Mouse (Mus musculus): Measurements from ENCODE around the gene Nip7.

Nip7 gene

DNA sequence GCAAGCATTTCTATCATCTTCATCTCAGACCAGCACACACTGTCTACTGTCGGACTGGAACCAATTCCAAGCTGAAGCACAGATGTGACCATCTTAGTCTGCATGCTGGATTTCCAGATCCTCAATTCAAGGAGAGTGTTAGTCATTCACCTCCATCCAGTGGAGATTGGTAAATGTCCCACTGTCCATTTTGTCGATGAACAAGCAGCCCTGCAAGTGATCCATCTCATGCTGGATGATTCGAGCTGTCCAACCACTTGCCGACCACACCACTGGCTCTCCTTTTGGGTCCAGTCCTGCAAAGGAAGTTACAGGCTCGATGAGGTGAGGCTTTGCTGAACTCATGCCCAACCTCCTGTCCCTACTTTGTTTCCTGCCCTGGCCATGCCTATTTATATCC lies 9.7 kb upstream of the Nip7 start:
- no peak for DNase-seq (ENCODE audit: low read depth, low spot score)
- Histone ChIP-seq H3K27me3 (ENCODE audit: control insufficient read depth, insufficient read depth, low read length, poor library complexity, severe bottlenecking) (no peaks in the 10 kb centered on the region), H3K36me3 (ENCODE audit: control insufficient read depth, insufficient read depth, low read length, poor library complexity, severe bottlenecking) (peaks cover 14% of the 10 kb centered on the region)

DNA sequence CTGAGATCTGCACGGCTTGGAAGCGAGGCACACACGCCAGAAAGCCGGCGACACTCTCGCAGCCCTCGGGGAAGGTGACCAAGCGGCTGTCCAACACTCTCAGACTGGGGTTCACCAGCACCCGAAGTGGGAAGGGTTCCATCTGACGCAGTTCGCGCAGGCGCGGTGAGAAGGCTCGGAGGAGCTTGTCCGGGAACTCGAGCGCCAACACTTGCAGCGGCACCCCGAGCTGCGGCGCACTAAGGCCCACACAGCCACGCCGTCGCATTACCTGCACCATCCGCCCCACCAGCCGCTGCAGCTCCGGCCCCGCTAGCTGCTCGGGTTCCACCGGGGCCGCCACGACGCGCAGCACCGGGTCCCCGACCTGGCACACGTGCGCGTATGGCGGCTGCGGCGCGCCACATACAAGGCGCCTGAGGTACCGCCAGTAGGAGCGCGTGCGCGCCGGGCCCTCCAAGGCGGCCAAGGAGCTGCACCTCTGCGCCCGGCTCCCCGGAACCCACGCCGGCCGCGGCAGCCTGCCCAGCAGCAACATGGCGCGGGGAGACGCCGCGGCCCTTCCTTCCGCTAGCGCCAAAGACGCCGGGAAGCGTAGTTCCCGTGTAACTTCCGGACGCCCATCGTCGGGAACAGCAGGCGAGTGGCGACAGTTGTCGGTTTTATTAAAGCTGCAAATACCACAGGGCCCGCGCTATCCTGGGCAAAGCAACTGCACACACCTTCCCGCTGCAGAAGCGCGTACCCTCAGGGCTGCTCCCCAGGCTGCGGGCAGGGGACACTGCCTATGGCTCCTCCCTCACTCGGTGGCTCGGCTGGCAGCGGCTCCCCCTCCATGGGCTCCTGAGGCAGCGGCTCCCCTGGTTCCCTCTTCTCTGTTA lies 8.4 kb upstream of the Nip7 start, which contains the start of gene Pdf:
Gene Pdf, minus strand, starts transcription at position 554 of the 881 bp plus-strand sequence.
- no peaks in the 10 kb centered on the region for H3K27me3 ChIP-seq (ENCODE audit: control insufficient read depth, insufficient read depth, low read length, poor library complexity, severe bottlenecking)
- peaks cover 18% of the 10 kb centered on the region for H3K36me3 ChIP-seq (ENCODE audit: control insufficient read depth, insufficient read depth, low read length, poor library complexity, severe bottlenecking)
- peak; percentile 79 for DNase-seq (ENCODE audit: low read depth, low spot score)

DNA sequence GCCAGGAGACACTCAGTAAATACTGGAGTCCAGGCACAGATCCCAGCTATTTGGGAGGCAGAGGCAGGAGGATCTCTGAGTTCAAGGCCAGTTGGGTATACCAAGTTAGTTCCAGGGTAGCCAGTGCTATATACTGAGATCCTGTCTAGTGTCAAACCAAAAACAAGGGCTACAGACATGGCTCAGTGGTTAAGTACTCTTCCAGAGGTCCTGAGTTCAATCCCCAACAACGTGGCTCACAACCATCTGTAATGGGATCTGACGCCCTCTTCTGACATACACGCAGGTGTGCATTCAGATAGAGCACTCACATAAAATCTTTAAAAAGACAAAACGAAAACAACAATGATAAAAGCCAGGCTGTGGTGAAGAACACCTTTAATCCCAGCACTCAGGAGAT lies 7.2 kb upstream of the Nip7 start:
- no peak for DNase-seq (ENCODE audit: low read depth, low spot score)
- no peaks in the 10 kb centered on the region for H3K27me3 ChIP-seq (ENCODE audit: control insufficient read depth, insufficient read depth, low read length, poor library complexity, severe bottlenecking)

DNA sequence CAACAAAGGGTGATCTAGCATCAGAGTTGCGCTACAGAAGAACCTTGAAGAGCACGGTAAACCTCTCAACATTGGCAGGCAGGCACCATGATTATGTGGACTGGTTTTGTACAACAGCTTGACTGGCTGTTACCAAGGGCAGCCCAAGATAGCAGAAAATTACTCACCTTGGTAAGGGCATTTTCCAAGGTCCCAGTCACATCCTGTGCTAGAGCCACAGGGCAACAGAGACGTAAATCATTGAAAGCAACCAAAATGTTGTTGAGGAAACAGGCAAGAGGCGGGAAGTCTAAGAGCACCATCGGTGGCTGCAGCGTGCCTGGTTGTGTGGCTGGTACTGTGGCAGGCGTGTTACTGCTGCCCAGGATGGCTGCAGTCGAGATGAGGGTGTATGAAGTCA lies 4.6 kb upstream of the Nip7 start:
- no peaks in the 10 kb centered on the region for H3K27me3 ChIP-seq (ENCODE audit: control insufficient read depth, insufficient read depth, low read length, poor library complexity, severe bottlenecking)
- peaks cover 7% of the 10 kb centered on the region for H3K36me3 ChIP-seq (ENCODE audit: control insufficient read depth, insufficient read depth, low read length, poor library complexity, severe bottlenecking)
- DNase-seq (ENCODE audit: low read depth, low spot score) = no peak

More for the DNA sequence above, 7.2 kb upstream of the Nip7 start:
- H3K36me3 ChIP-seq (ENCODE audit: control insufficient read depth, insufficient read depth, low read length, poor library complexity, severe bottlenecking) = peaks cover 16% of the 10 kb centered on the region

DNA sequence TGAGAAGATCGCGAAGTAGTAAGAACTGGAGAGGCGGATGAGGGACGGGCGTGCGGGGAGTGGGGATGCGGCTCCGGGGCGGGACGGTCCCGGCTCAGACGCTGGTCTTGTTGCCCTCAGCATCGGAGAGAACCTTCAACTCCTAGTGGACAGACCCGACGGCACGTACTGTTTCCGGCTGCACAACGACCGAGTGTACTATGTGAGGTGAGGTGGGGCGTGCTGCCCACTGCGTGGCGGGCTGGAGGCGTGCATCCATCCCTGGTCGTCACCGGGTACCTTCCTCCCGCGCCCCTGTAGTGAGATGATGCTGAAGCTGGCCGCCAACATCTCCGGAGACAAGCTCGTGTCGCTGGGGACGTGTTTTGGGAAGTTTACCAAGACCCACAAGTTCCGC lies 294 bp downstream of the Nip7 start:
- Histone ChIP-seq H3K27me3 (ENCODE audit: control insufficient read depth, insufficient read depth, low read length, poor library complexity, severe bottlenecking) (no peaks in the 10 kb centered on the region), H3K36me3 (ENCODE audit: control insufficient read depth, insufficient read depth, low read length, poor library complexity, severe bottlenecking) (peaks cover 4% of the 10 kb centered on the region)
- DNase-seq (ENCODE audit: low read depth, low spot score) = no peak

DNA sequence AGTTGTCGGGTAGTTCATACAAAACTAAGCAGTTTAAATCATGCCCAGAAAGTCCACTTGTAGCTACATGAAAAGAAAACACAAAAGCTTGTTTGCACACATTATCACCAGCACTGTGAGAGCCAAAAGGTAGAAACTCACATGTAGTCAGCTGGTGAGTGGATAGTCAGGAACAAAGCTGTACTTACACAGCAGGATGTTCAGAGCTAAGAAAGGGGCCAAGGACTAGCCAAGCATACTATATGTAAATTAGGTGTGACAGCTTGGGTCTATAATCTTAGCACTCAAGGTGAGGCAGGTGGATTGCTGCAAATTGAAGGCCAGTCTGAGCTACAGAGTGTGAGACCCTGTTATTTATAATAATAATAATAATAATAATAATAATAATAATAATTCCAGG lies 5.9 kb downstream of the Nip7 start:
- DNase-seq (ENCODE audit: low read depth, low spot score) = peak; percentile 62
- no peaks in the 10 kb centered on the region for H3K27me3 ChIP-seq (ENCODE audit: control insufficient read depth, insufficient read depth, low read length, poor library complexity, severe bottlenecking)
- H3K36me3 ChIP-seq (ENCODE audit: control insufficient read depth, insufficient read depth, low read length, poor library complexity, severe bottlenecking) = no peaks in the 10 kb centered on the region

DNA sequence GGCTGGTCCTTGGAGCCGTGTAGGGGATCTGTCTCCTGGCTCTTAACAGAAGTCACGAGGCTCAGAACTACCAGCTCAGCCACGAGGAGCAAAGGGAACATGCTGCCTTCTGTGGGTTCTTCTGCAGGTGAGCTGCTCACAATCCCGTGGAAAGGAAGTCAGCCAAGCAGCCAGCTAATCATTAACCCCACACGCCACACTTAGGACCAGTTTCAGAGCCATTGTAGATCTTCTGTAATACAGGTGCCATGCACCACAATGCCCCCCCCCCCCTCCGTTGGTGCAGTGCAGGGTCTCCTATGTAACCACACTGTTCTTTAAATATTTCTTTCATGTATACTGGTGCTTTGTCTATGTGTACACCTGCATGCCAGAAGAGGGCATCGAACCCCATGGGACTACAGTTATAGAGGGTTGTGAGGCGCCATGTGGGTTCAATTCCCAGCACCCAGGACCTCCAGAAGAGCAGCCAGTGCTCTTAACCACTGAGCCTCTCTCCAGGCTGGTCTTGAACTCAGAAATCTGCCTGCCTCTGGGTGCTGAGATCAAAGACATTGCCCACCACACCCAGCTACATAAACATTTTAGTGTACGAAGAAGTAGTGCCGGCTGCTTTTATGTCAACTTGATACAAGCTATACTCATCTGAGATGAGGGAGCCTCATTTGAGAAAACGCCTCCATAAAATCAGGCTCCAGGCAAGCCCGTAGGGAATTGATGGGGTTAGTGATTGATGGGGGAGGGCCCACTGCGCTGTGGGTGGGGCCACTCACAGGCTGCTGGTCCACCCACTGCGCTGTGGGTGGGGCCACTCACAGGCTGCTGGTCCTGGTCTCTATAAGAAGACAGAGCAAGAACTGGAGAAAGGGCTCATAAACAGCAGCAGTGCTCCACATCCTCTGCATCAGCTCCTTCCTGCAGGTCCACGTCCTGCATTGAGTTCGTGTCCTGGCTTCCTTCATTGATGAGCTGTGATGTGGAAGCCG lies 9.1 kb downstream of the Nip7 start, which contains the start of gene Tmed6:
Gene Tmed6, minus strand, starts transcription at position 134 of the 986 bp plus-strand sequence.
- peak; percentile 52 for DNase-seq (ENCODE audit: low read depth, low spot score)
- Histone ChIP-seq H3K36me3 (ENCODE audit: control insufficient read depth, insufficient read depth, low read length, poor library complexity, severe bottlenecking) (no peaks in the 10 kb centered on the region; the same call in 1 of the 2 replicates), H3K27me3 (ENCODE audit: control insufficient read depth, insufficient read depth, low read length, poor library complexity, severe bottlenecking) (no peaks in the 10 kb centered on the region)

DNA sequence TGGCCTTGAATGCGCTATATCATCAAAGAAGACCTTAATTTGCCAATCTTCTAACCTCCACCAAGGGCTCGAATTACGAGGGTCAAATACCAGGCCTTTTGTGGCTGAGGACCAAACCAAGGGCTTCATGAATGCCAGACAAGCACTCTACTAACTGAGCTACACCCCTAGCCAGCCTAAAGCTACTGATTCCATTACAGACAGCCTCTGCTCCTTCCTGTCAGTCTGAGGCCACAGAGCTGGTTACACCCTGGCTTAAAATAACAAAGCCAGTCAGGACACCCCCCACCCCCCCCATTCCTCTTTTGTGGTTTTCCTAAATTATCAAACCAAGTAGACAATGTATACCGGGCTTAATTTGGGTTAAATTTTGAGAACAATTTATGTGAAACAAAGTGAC lies 17.0 kb downstream of the Nip7 start:
- no peak for DNase-seq (ENCODE audit: low read depth, low spot score)
- Histone ChIP-seq H3K36me3 (ENCODE audit: control insufficient read depth, insufficient read depth, low read length, poor library complexity, severe bottlenecking) (peaks cover 1% of the 10 kb centered on the region), H3K27me3 (ENCODE audit: control insufficient read depth, insufficient read depth, low read length, poor library complexity, severe bottlenecking) (no peaks in the 10 kb centered on the region)

DNA sequence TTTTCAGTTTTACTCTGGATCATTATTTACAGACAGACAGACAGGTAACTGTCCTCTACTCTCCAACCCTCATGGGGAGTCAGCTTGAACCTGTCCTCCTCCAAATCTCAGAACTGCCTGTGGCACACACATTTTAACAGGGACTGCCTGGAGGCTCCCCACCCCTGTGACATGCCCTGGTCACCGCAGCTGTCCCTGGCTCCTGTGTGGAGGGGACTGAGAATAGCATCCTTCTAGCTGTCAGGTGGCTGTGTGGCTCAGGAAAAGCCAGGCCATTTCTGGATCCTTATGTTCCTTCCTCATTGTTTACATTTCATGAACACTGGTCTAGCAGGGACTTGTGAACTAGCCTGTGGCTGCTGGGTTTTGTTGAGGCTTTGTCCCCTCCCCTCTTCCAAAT lies 17.5 kb downstream of the Nip7 start:
- H3K36me3 ChIP-seq (ENCODE audit: control insufficient read depth, insufficient read depth, low read length, poor library complexity, severe bottlenecking) = peaks cover 2% of the 10 kb centered on the region
- DNase-seq (ENCODE audit: low read depth, low spot score) = no peak
- no peaks in the 10 kb centered on the region for H3K27me3 ChIP-seq (ENCODE audit: control insufficient read depth, insufficient read depth, low read length, poor library complexity, severe bottlenecking)

DNA sequence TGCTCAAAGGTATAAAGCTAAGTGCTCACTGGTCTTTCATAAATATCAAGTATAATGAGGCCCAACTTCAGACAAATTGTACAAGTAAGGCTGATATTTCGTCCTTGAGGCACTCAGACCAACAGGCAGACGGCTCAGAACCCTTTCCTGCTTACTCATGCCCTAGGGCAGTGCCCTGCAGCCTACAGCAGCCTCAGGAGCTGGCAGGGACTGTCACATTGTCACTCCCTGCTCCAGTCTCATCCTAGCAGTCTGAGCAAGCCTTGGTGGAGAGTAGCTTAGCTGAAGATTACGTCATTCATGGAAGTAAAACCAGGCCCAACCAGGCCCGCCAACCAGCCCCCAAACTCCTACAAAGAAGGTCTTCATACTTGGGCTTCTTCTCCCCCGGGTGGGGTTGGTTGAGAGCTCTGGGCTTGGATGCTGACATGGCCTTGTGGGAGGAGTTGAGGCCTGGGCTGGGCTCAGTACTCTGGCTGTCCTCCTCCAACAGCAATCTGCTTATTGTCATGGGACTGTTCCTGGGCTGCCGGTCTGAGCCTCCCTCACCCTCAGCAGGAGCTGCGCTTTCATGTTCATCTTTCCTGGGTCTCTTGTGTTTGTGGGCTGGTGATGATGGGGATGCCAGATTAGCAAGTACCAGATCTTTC lies 19.7 kb downstream of the Nip7 start:
- DNase-seq (ENCODE audit: low read depth, low spot score) = no peak
- Histone ChIP-seq H3K36me3 (ENCODE audit: control insufficient read depth, insufficient read depth, low read length, poor library complexity, severe bottlenecking) (peaks cover 7% of the 10 kb centered on the region), H3K27me3 (ENCODE audit: control insufficient read depth, insufficient read depth, low read length, poor library complexity, severe bottlenecking) (no peaks in the 10 kb centered on the region)

DNA sequence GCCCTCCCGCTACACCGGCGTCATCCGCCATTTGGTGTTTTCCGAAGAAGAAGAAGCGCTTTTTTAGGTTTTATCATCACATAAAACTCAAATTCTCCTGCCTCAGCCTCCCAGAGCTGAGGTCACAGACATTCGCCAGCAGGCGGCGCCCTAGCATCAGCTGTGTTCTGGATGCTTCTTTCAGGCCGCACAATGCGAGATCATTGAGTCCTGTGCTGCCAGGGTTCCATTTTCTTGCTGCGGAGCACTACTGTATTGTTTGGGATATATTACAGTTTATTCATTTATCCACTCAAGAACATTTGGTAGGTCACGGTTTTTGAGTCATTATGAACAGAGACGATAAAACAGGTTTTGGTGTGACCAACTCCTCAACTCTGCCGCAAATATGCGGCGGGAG lies 28.7 kb downstream of the Nip7 start:
- peaks cover 7% of the 10 kb centered on the region; the same call in 1 of the 2 replicates for H3K36me3 ChIP-seq (ENCODE audit: control insufficient read depth, insufficient read depth, low read length, poor library complexity, severe bottlenecking)
- no peaks in the 10 kb centered on the region for H3K27me3 ChIP-seq (ENCODE audit: control insufficient read depth, insufficient read depth, low read length, poor library complexity, severe bottlenecking)
- peak; percentile 48 for DNase-seq (ENCODE audit: low read depth, low spot score)

DNA sequence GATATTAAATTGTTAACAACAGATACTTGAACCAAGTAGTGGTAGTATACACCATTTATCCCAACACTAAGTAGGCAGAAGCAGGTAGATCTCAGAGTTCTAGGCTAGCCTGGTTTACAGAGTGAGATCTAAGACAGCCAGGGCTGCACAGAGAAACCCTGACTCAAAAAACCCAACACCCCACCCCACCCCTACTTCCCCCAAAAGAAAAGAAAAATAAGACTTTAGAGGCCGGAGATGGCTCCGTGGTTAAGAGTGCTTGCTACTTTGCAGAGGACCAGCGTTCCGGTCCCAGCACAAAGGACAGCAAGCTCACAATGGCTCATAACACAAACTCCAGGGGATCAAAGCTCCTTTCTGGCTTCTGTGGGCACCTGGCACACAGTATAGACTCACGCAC lies 29.3 kb downstream of the Nip7 start:
- H3K36me3 ChIP-seq (ENCODE audit: control insufficient read depth, insufficient read depth, low read length, poor library complexity, severe bottlenecking) = peaks cover 5% of the 10 kb centered on the region; the same call in 1 of the 2 replicates
- DNase-seq (ENCODE audit: low read depth, low spot score) = no peak
- no peaks in the 10 kb centered on the region for H3K27me3 ChIP-seq (ENCODE audit: control insufficient read depth, insufficient read depth, low read length, poor library complexity, severe bottlenecking)

DNA sequence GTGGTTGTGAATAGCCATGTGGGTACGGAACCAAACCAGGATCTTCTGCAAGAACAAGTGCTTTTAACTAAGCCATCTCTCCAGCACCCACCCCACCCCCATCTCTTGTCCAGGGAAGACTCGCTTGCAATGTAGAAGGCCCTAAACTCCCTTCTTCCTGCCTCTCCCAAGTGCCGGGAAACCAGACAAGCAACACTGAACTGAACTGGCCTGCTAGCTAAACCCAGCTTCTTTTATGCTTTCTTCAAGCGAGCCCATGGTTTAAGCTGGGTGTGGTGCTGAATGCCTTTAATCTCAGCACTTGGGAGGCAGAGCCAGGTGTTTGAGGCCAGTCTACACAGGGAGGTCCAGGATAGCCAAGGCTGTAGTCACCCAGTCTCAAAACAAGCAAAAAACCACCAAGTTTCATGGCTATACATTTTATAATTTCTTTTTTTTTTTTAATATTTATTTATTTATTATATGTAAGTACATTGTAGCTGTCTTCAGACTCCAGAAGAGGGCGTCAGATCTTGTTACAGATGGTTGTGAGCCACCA lies 31.9 kb downstream of the Nip7 start:
- no peak for DNase-seq (ENCODE audit: low read depth, low spot score)
- Histone ChIP-seq H3K27me3 (ENCODE audit: control insufficient read depth, insufficient read depth, low read length, poor library complexity, severe bottlenecking) (no peaks in the 10 kb centered on the region), H3K36me3 (ENCODE audit: control insufficient read depth, insufficient read depth, low read length, poor library complexity, severe bottlenecking) (peaks cover 1% of the 10 kb centered on the region; the same call in 1 of the 2 replicates)

DNA sequence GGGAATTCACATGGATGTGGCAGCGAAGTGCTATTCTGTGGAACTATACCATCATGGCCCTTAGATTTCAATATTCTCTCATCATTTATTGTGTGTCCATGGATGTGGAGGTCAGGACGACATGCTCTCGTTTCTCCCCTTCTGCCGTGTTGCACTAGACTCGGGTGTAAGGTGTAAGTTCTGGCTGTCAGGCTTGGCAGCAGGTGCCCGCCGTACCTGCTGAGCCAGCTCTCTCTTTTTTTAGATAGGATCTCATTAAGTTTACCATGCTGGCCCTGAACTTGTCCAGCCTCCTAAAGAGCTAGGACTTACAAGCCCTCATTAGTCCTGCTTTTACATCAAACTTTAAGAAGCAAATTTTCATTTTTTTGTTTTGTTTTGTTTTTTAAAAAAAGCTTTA lies 33.9 kb downstream of the Nip7 start:
- DNase-seq (ENCODE audit: low read depth, low spot score) = no peak
- peaks cover 1% of the 10 kb centered on the region; the same call in 1 of the 2 replicates for H3K36me3 ChIP-seq (ENCODE audit: control insufficient read depth, insufficient read depth, low read length, poor library complexity, severe bottlenecking)
- H3K27me3 ChIP-seq (ENCODE audit: control insufficient read depth, insufficient read depth, low read length, poor library complexity, severe bottlenecking) = no peaks in the 10 kb centered on the region

Measured in splenic B cell, adult 2 months (primary cell).